Mouse (Mus musculus) liver, embryonic 12.5 days (tissue): ENCODE measurements around the gene Nrcam. TPM values are rescaled to one million over a fixed set of nuclear protein-coding genes. Genes with fewer than 3 reads are reported as not detected.

ENCODE experiments used
- ATAC-seq: fragments of 200-750 bp; cut with Nextera tagmentation; 2 replicates; pipeline ENCODE4 v1.8.0; 2017; ENCODE audit warnings: moderate number of reproducible peaks, mild to moderate bottlenecking, moderate library complexity
- H3K27ac ChIP-seq: fragments of 300-500 bp; sonication (generic); 2 replicates; pipeline ENCODE4 v1.5.1; 2016; ENCODE audit warnings: mild to moderate bottlenecking
- H3K27me3 ChIP-seq: fragments of 300-500 bp; sonication (generic); replicated peaks from 2 replicates; pipeline ENCODE4 v1.6.1; 2016; ENCODE audit warnings: mild to moderate bottlenecking, moderate library complexity
- H3K36me3 ChIP-seq: fragments of 300-500 bp; sonication (generic); 2 replicates; pipeline ENCODE4 v1.6.1; 2016; ENCODE audit warnings: mild to moderate bottlenecking, moderate library complexity
- H3K4me1 ChIP-seq: fragments of 300-500 bp; sonication (generic); 2 replicates; pipeline ENCODE4 v1.6.1; 2016
- H3K4me2 ChIP-seq: fragments of 300-500 bp; sonication (generic); 2 replicates; pipeline ENCODE4 v1.6.1; 2016; ENCODE audit warnings: mild to moderate bottlenecking, moderate library complexity
- H3K4me3 ChIP-seq: fragments of 300-500 bp; sonication (generic); 2 replicates; pipeline ENCODE4 v1.5.1; 2016; ENCODE audit warnings: mild to moderate bottlenecking, moderate library complexity
- H3K9ac ChIP-seq: fragments of 300-500 bp; sonication (generic); 2 replicates; pipeline ENCODE4 v1.6.1; 2016; ENCODE audit warnings: mild to moderate bottlenecking, moderate library complexity
- H3K9me3 ChIP-seq: fragments of 300-500 bp; sonication (generic); replicated peaks from 2 replicates; pipeline ENCODE4 v1.6.1; 2016; ENCODE audit warnings: mild to moderate bottlenecking, moderate library complexity
- WGBS: fragments of 180-500 bp; shearing (Covaris S2); methylation state at CpG from one replicate; pipeline ENCODE4 v1.1.7; 2016; ENCODE audit not compliant: insufficient replicate concordance; 5-methylcytosine and 5-hydroxymethylcytosine counted together
- polyA plus RNA-seq: library from polyadenylated mRNA; unstranded; fragments of >200 nt; fragmentation: Nextera tagmentation; extraction: Ambion mirVana; gene quantifications from 2 replicates; pipeline ENCODE4 v1.2.1, GENCODE M21; 2016

Nrcam gene
- polyA plus RNA-seq, 1 experiment from 2014 or later: 0.42 TPM

DNA sequence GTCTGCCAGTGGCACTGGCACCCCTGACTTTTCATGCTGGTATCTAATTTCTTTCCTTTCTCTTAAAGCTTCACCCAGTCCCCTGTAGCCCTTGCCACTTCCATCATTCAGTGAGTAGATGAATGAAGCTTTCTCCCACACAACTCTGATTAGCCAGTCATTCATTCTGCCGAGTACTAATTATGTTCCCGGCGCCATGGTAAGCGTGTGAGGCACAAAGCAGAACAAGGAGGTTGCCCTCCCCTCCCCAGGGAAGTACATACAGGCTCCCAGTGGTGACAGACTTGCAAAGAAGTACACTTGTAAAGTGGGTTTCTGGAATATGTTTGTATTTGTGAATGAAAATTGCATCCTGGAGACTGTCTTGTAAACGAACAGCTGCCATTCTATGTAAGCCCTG lies 170.2 kb downstream of the Nrcam start:
- no peak overlapping the region for H3K27ac ChIP-seq
- H3K27me3 ChIP-seq: no peaks in the 10 kb centered on the region
- no peak overlapping the region for H3K4me2 ChIP-seq
- WGBS: 70% methylated on average over 5 of the region's 5 CpGs
- H3K4me1 ChIP-seq: no peaks in the 10 kb centered on the region
- H3K9ac ChIP-seq: no peak overlapping the region
- no peak for ATAC-seq
- H3K9me3 ChIP-seq: no peaks in the 10 kb centered on the region
- H3K4me3 ChIP-seq: no peak overlapping the region
- H3K36me3 ChIP-seq: no peaks in the 10 kb centered on the region

DNA sequence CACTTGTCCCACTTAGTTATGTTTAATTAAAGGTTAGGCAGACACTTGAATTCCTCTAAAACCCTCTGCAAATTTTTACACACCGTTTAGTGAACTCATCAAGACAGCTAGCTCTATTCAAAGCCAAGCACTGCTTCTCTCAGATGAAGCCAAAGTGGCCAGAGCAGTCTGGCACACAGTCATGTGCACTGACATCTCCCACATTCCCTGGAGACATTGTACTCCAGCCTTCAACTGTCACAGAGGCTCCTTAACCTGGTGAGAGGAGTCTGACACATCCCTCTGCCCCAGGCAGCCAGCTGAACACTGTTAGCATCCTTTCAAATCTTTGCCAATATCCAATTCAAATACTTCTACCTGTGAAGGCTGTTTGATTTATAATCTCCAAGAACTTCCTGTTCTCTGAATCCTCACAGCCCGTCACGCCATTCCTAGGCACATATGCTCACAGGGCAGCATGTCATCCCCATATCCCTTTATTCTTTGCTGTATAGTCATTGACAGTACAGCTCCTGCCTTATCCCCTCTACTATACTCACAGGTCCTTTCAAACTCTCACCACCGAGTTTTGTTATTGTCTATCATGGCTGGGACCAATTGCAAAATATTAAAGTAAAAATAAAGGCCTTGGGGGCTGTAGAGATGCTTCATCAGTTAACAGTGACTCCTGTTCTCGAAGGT lies 173.3 kb downstream of the Nrcam start:
- 50% methylated on average over 5 of the region's 5 CpGs for WGBS
- Histone ChIP-seq H3K4me3 (no peak overlapping the region), H3K4me1 (no peaks in the 10 kb centered on the region), H3K4me2 (no peak overlapping the region), H3K27ac (no peak overlapping the region), H3K9me3 (no peaks in the 10 kb centered on the region), H3K9ac (no peak overlapping the region), H3K36me3 (no peaks in the 10 kb centered on the region), H3K27me3 (no peaks in the 10 kb centered on the region)
- no peak for ATAC-seq

DNA sequence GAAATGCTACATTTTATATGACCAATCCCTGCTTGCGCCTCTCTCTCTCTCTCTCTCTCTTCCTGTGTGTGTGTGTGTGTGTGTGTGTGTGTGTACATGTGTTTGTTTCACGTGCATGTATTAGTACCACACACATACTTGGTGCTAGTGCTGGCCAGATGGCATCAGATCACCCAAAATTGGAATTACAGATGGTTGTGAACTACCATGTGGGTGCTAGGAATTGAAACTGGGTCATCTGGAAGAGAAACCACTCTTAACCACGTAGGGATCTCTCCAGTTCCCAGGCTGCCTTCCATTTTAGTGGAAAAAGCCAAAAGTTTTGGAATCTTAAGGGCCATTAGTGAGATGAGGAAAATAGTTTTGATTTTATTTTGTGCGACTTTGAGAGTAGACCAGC lies 175.1 kb downstream of the Nrcam start:
- Histone ChIP-seq H3K27me3 (no peaks in the 10 kb centered on the region), H3K9ac (no peak overlapping the region), H3K36me3 (no peaks in the 10 kb centered on the region), H3K4me1 (no peaks in the 10 kb centered on the region), H3K9me3 (no peaks in the 10 kb centered on the region), H3K27ac (no peak overlapping the region), H3K4me3 (no peak overlapping the region), H3K4me2 (no peak overlapping the region)
- WGBS: 68% methylated on average over 4 of the region's 4 CpGs
- no peak for ATAC-seq

DNA sequence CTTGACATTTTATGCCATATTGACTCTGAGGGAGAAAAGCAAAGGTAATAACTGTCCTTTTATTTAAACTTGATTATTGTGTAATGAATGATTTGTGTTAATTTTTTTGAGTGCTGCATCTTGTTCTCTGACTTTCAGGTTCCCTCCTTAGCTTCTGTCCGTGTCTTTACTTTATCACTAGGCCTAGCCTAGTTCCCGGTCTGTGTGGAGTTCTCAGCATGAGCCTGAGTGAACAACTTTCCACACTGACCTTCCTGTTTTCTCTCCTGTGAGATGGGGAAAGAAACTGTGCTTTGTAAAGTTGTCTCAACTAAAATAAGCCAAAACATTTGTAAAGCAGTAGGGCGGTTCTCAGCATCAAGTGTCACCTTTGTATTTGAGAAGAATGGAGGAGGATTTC lies 179.9 kb downstream of the Nrcam start:
- Histone ChIP-seq H3K4me3 (no peak overlapping the region), H3K4me2 (no peak overlapping the region), H3K27me3 (no peaks in the 10 kb centered on the region), H3K9ac (no peak overlapping the region), H3K36me3 (no peaks in the 10 kb centered on the region), H3K27ac (no peak overlapping the region), H3K4me1 (no peaks in the 10 kb centered on the region), H3K9me3 (no peaks in the 10 kb centered on the region)
- no peak for ATAC-seq
- 63% methylated on average over 3 of the region's 3 CpGs for WGBS

DNA sequence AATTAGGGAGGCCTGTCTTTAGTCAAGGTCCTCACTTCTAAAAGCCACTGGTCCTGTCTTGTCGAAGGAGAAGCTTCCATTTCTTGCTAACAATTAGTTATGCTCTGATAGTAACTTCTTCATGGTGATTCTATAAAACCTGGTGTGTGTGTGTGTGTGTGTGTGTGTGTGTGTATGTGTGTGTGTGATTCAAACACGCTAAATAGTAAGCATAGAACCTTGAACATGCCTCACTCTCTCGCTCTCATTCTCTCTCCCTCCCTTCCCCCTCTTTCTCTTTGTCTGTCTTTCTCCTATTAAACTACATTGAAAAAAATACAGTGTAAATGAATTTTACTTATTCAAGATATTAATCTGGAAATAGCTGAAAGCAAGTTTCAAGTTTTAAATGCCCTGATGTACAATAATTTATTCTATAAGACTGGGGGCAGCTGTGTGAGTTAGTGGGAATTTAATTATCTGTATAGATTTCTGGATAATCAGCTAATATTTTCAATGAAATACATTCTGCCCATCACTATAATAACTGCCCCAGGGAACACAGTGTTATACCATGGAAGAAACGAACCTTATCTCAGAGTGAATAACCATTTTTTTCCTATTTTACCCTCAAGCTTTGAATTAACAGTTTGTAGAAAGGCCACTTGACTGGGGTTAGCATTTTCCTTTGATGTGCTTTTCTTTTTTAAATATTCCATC lies 180.9 kb downstream of the Nrcam start:
- Histone ChIP-seq H3K27me3 (no peaks in the 10 kb centered on the region), H3K4me2 (no peak overlapping the region), H3K9me3 (no peaks in the 10 kb centered on the region), H3K4me3 (no peak overlapping the region), H3K4me1 (no peaks in the 10 kb centered on the region), H3K27ac (no peak overlapping the region), H3K36me3 (no peaks in the 10 kb centered on the region), H3K9ac (no peak overlapping the region)
- no peak for ATAC-seq
- 55% methylated on average over 4 of the region's 4 CpGs for WGBS

DNA sequence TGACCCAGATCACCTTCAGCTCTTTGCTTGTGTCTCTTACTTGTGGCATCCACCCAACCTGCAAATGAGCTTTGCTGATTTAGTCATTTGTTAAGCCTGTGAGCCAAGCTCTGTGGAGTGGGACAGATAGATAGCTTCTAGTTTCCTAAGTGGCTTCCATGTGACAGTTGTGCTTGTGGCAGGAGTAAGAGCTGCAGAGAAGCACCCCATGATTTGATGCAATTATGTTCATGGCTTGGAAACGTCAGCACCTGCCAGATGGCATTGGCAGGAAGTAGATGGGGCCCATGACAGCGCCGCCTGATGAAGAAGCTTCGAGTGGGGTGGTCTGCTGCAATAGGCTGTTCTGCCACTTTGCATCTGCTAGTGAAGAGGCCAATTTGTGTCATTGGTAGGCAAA lies 186.4 kb downstream of the Nrcam start:
- no peaks in the 10 kb centered on the region for H3K27me3 ChIP-seq
- H3K4me2 ChIP-seq: no peak overlapping the region
- no peaks in the 10 kb centered on the region for H3K9me3 ChIP-seq
- H3K4me1 ChIP-seq: no peaks in the 10 kb centered on the region
- H3K36me3 ChIP-seq: no peaks in the 10 kb centered on the region
- no peak overlapping the region for H3K27ac ChIP-seq
- ATAC-seq: no peak
- no peak overlapping the region for H3K4me3 ChIP-seq
- WGBS: 46% methylated on average over 4 of the region's 4 CpGs
- no peak overlapping the region for H3K9ac ChIP-seq

DNA sequence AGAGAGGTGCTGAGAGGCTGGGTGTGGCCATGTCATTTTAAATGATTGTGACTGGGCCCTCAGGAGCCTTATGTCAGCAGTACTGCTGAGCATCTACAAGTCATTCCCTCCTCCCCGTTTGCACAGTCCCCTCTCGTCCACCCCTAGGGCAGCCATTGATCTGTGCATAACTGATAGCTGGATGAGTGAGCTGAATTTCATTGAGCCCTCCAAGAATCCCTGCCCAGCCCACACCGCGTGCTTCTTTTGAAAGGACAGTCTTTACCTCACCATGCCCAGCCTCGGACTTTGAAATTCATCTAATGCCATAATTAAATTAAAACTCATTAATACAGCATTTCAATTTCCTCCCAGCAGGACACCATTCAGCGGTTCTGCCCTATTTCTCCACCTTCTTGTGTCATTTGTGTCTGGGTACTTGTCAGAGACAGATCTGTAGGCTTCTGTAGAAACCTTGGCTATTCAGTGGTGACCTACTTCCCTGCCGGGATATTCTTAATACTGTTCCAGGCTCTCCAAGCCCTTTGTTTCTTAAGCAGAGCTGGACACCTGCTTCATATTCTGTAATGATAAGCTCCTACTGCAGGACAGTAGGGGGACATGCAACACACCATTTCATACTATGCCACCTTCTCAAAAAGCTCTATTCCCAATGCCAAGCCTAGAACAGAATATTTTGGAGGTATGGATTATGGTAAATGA lies 190.9 kb downstream of the Nrcam start:
- Histone ChIP-seq H3K27me3 (no peaks in the 10 kb centered on the region), H3K9me3 (no peaks in the 10 kb centered on the region), H3K27ac (no peak overlapping the region), H3K9ac (no peak overlapping the region), H3K4me1 (no peaks in the 10 kb centered on the region), H3K36me3 (no peaks in the 10 kb centered on the region), H3K4me3 (no peak overlapping the region), H3K4me2 (no peak overlapping the region)
- no peak for ATAC-seq
- WGBS: 56% methylated on average over 7 of the region's 7 CpGs

DNA sequence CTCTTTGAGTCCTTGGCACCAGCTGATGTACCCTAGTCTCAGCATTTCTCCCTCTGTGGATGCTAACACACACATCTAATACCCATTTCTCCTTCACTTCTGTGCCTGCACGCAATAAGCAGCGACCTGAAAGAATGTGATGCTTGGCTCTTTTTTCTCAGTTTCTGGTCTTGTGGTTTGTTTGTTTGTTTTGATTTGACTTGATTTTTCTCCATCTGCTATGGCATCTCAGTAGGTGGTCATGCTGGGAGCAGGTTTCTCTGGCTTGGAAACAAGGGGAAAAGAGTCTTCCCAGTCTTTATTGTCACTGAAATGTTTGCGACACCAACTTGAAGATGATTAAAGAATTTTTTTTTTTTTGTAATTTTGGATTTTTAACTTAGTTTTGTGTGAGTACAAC lies 192.8 kb downstream of the Nrcam start:
- no peak overlapping the region for H3K4me2 ChIP-seq
- ATAC-seq: no peak
- no peaks in the 10 kb centered on the region for H3K9me3 ChIP-seq
- no peak overlapping the region for H3K27ac ChIP-seq
- 47% methylated on average over 3 of the region's 3 CpGs for WGBS
- H3K4me3 ChIP-seq: no peak overlapping the region
- H3K36me3 ChIP-seq: no peaks in the 10 kb centered on the region
- no peaks in the 10 kb centered on the region for H3K27me3 ChIP-seq
- no peak overlapping the region for H3K9ac ChIP-seq
- H3K4me1 ChIP-seq: no peaks in the 10 kb centered on the region

DNA sequence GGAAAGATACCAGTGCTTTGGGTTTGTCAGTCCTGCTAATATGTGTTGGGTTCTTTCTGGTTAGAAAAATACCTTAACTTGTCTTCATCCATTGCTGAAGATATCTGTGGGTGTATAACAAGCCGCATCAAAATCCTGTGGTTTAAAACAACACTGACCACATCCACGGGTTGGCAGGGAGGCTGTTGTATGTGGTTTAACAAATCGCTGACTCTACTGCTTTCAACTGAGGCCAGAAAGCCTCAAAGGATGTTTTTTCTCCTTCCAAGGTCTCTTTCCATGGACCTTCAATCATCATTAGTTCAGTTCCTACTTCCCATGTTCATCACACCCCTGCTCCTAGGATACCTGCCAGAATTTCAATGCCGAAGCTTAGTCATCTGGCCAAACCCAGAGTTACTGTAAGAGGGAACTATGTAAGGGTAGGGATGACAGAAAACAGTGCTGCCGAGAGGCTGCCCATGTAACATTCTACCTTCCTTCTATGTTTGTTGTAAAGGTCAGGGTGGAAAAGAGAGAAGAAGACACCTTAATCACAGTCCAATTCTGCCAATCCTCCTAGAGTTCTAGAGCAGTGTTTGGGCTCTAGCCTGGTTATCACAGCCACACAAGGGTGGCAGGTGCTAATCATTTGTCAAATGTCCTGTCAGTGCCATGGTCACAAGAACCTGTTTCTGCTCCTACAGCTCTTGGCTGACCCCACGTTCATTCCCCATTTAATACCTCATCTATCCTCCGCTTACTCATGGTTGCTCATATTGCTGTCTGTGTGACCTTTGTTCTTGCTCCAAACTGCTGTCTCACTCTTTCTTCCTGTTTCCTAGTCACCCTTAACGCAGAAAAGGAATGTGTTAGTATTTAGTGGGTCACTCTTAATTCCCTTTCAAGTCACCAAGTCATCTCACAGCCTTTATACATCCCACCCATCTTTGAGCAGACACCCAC lies 196.2 kb downstream of the Nrcam start:
- ATAC-seq: no peak
- Histone ChIP-seq H3K9me3 (no peaks in the 10 kb centered on the region), H3K27me3 (no peaks in the 10 kb centered on the region), H3K27ac (no peak overlapping the region), H3K4me2 (no peak overlapping the region), H3K4me1 (no peaks in the 10 kb centered on the region), H3K9ac (no peak overlapping the region), H3K4me3 (no peak overlapping the region), H3K36me3 (no peaks in the 10 kb centered on the region)
- 45% methylated on average over 8 of the region's 8 CpGs for WGBS

DNA sequence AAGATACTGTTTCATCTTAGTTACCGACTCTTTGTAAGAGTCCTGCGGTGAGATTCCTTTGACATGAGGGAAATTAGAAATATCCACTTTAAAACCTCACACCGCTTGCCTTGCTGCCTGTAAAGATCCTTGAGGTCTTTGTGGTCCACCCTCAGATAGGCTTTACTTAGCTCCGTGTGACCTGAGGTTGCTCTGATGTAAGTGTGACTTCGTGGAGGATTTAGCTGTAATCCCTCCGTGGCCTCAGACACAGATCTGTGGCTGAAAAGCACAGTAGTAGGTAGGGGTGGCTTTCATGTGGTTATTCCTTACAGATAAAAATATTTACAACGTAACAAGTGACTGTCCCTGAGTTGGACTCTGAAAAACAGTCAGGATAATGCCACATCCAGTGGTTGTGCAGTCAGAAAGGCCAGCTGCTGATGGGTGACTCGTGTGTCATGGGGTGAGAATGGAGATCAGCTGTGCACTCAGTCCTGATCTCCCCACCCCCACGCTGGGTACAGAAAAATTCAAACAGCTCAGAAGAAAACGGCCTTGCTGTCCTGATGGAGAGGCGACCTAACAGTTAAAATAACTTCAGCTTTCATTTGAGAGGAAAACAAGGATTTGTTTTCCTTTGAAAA lies 199.8 kb downstream of the Nrcam start:
- H3K36me3 ChIP-seq: no peaks in the 10 kb centered on the region
- H3K4me2 ChIP-seq: no peak overlapping the region
- 36% methylated on average over 11 of the region's 11 CpGs for WGBS
- no peak for ATAC-seq
- no peaks in the 10 kb centered on the region for H3K27me3 ChIP-seq
- no peaks in the 10 kb centered on the region for H3K9me3 ChIP-seq
- H3K4me1 ChIP-seq: no peaks in the 10 kb centered on the region
- no peak overlapping the region for H3K27ac ChIP-seq
- H3K4me3 ChIP-seq: no peak overlapping the region
- H3K9ac ChIP-seq: no peak overlapping the region

DNA sequence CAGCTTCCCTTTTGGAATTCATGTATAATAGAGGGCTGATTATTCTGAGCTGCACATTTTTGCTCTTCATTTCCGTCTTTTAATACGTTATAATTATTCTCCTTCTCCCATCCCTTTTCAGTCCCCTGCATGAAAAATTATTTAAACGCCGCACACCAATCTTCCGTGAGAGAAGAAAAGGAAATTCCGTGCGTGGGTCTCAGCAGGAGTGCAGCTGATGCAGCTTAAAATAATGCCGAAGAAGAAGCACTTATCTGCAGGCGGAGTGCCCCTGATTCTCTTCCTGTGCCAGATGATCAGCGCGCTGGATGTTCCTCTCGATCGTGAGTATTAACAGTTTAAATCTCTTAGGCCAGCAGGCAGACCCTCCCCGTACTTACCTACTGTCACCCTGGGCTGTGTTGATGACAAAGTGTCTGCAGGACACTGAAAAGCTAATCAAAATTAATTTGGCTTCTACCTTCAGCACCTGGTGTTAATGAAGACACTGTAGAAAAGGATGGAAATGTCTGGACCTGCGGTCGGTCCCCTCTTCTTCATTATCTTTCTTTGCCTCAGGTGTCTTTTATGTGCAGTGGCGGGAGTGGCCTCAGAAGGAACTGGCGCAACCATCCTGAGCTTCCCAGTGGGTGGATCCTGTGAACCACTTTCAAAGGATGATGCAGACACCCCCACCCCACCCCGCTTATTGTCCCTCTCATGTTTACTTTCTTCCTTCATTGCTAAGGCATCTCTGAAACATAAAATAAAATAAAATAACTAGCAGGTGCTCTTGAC lies 203.8 kb downstream of the Nrcam start:
- WGBS: 62% methylated on average over 19 of the region's 19 CpGs

More for the DNA sequence above, 203.8 kb downstream of the Nrcam start:
- no peak overlapping the region for H3K27ac ChIP-seq
- H3K4me3 ChIP-seq: no peak overlapping the region
- H3K36me3 ChIP-seq: no peaks in the 10 kb centered on the region
- no peaks in the 10 kb centered on the region for H3K4me1 ChIP-seq
- H3K27me3 ChIP-seq: no peaks in the 10 kb centered on the region
- no peaks in the 10 kb centered on the region for H3K9me3 ChIP-seq
- H3K4me2 ChIP-seq: no peak overlapping the region
- ATAC-seq: no peak
- no peak overlapping the region for H3K9ac ChIP-seq
